Mouse (Mus musculus): ENCODE results near the gene Gata1.
"Not testable (repeated sequence)": the region's sequence is repeated elsewhere in the genome, so short reads cannot be mapped to it uniquely, and the experiment has no call there.

Gata1 gene

GRCm38 (mm10) chrX:7966161-7966560 lies 11.7 kb downstream of the Gata1 start:
- no peak for DNase-seq (ENCODE audit: low spot score in 2 of 2)

- DNase-seq (ENCODE audit: low spot score in 2 of 2), result no peak
Measured at GRCm38 (mm10) chrX:7963829-7964626, 13.8 kb downstream of the Gata1 start.

GRCm38 (mm10) chrX:7958868-7959267 lies 19.0 kb downstream of the Gata1 start:
- DNase-seq (ENCODE audit: low spot score in 2 of 2), result no peak

GRCm38 (mm10) chrX:7950091-7950490 lies 27.8 kb downstream of the Gata1 start:
- no peak for DNase-seq (ENCODE audit: low spot score in 2 of 2)

- peak; percentile 91 to 93 for DNase-seq (ENCODE audit: low spot score in 2 of 2)
Measured at GRCm38 (mm10) chrX:7947900-7948492, 29.9 kb downstream of the Gata1 start.

GRCm38 (mm10) chrX:7947108-7947899 lies 30.6 kb downstream of the Gata1 start, which contains the start of gene Hdac6:
Gene Hdac6 (minus strand): TSS chrX:7947889.
- no peak for DNase-seq (ENCODE audit: low spot score in 2 of 2)

GRCm38 (mm10) chrX:7945618-7946017 lies 32.3 kb downstream of the Gata1 start:
- no peak for DNase-seq (ENCODE audit: low spot score in 2 of 2)

- no peak for DNase-seq (ENCODE audit: low spot score in 2 of 2)
Measured at GRCm38 (mm10) chrX:7937667-7938066, 40.2 kb downstream of the Gata1 start.

GRCm38 (mm10) chrX:7936874-7937273 lies 41.0 kb downstream of the Gata1 start:
- no peak for DNase-seq (ENCODE audit: low spot score in 2 of 2)

GRCm38 (mm10) chrX:7928270-7928790 lies 49.5 kb downstream of the Gata1 start, which contains the start of gene Eras:
Gene Eras (minus strand): TSS chrX:7928607.
- no peak for DNase-seq (ENCODE audit: low spot score in 2 of 2)

GRCm38 (mm10) chrX:7927116-7927515 lies 50.8 kb downstream of the Gata1 start:
- no peak for DNase-seq (ENCODE audit: low spot score in 2 of 2)

GRCm38 (mm10) chrX:7926266-7926665 lies 51.6 kb downstream of the Gata1 start:
- no peak for DNase-seq (ENCODE audit: low spot score in 2 of 2)

GRCm38 (mm10) chrX:7922032-7922431 lies 55.8 kb downstream of the Gata1 start:
- no peak for DNase-seq (ENCODE audit: low spot score in 2 of 2)

GRCm38 (mm10) chrX:7919601-7920383 lies 58.1 kb downstream of the Gata1 start, which contains the start of gene Pcsk1n:
Gene Pcsk1n (plus strand): TSS chrX:7919822.
- DNase-seq (ENCODE audit: low spot score in 2 of 2), result no peak

GRCm38 (mm10) chrX:7917960-7918359 lies 59.9 kb downstream of the Gata1 start:
- not testable (repeated sequence) for DNase-seq (ENCODE audit: low spot score in 2 of 2)

GRCm38 (mm10) chrX:7915669-7916068 lies 62.2 kb downstream of the Gata1 start:
- DNase-seq (ENCODE audit: low spot score in 2 of 2), result not testable (repeated sequence)

- DNase-seq (ENCODE audit: low spot score in 2 of 2), result no peak
Measured at GRCm38 (mm10) chrX:7910473-7910872, 67.4 kb downstream of the Gata1 start.

Data from urinary bladder, postnatal 4 days (tissue).